Mouse (Mus musculus): ENCODE results near the gene Appl1.

GRCm38 (mm10) chr14:26907401-26907800 lies 63.6 kb downstream of the Appl1 start:
- TF ChIP-seq POLR2A (IDR thresholded peaks at IDR 0.05; ENCODE audit: low read depth, low read length): no peak
- TF ChIP-seq CTCF (conservative IDR thresholded peaks at IDR 0.05; ENCODE audit: insufficient read depth, insufficient read length, low read depth, low read length): no peak

All from kidney, adult 2 months (tissue).